Mouse (Mus musculus): ENCODE measurements around the gene Il18bp. TPM values are rescaled to one million over a fixed set of nuclear protein-coding genes. Genes with fewer than 3 reads are reported as not detected.

The Il18bp gene
- total RNA-seq, 1 experiment from 2014 or later: 12.2 TPM

DNA sequence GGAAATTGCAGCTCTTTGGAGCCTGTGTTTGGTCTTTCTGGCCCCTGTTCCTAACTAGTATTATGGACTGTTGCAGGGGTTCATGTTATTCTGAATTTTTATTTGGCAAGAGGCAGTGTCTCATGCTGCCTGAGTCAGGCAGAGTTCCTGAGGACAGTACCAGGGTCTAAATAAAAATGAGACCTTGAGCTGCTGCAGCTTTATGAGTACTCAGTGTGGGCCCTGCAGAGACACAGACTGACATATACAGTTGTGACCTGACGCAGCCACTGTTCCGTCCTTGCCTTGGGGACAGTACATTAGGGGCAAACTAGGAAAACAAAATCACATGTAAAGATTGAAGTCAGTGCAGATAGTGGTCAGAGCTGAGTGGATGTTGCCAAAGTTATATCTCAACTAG, 3.5 kb downstream of the Il18bp start:
- no peak for ATAC-seq (ENCODE audit: extremely low read depth, insufficient number of reproducible peaks, low FRiP score, poor library complexity, severe bottlenecking)

DNA sequence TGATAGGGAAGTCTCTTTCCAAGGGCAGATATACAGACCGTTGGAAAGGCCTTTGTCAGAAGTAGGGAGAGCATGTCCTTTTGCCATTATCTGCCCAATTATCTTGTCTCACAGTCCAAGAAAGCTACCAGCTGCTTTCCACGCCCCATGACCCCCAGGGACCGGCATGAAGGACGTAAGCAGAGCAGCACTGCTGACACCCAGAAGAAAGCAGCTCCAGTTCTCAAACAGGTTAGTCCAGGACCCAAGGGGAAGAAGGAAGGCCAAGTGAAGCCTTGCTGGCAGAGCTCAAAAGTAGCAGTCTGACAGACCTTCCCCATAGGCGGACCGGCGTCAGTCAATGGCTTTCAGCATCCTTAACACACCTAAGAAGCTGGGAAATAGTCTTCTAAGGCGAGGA, 5.1 kb downstream of the Il18bp start:
- ATAC-seq (ENCODE audit: extremely low read depth, insufficient number of reproducible peaks, low FRiP score, poor library complexity, severe bottlenecking): no peak

DNA sequence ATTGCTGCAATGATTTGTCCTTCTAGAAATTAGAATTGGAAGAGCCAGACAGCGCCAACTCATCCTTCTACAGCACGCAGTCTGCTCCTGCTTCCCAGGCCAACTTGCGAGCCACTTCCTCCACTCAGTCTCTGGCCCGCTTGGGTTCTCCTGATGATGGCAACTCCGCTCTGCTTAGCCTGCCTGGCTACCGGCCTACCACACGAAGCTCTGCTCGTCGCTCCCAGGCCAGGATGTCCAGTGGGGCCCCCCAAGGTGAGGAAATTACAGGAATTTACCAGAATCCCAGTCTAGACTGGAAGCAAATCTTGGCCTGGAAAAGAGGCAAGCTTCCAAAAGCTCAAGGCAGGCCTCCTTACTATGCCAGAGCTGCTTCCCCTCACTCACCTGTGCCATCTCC, 6.6 kb downstream of the Il18bp start:
- no peak for ATAC-seq (ENCODE audit: extremely low read depth, insufficient number of reproducible peaks, low FRiP score, poor library complexity, severe bottlenecking)

DNA sequence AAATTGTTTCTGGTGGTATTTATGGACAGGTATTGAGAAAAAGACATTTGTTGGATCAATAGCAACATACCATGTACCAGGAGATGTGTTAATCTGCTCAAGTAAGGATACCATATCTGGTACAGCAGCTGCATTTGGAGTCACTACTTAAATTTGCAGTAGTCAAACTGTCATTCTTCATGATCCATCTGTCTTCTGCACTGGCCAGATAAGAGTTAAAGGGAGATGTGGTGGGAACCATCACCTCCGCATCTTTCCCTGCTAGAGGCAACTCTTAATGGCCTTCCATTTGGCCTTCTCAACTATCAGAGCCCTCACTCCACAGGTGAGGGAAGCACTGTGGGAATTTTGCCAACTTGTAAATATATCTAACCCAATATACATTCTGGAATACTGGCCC, 12.0 kb downstream of the Il18bp start:
- ATAC-seq (ENCODE audit: extremely low read depth, insufficient number of reproducible peaks, low FRiP score, poor library complexity, severe bottlenecking): no peak

DNA sequence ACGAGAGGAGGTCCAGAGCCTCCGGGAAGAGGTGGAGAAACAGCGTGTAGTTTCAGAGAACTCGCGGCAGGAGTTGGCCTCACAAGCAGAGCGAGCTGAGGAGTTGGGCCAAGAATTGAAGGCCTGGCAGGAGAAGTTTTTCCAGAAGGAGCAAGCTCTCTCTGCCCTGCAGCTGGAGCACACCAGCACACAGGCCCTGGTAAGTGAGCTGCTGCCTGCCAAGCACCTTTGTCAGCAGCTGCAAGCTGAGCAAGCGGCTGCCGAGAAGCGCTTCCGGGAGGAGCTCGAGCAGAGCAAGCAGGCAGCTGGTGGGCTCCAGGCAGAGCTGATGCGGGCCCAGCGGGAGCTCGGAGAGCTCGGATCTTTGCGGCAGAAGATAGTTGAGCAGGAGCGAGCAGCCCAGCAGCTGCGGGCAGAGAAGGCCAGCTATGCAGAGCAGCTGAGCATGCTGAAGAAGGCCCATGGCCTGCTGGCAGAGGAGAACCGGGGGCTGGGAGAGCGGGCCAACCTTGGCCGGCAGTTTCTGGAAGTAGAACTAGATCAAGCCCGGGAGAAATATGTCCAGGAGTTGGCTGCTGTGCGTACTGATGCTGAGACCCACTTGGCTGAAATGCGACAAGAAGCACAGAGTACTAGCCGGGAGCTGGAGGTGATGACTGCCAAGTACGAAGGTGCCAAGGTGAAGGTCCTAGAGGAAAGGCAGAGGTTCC, 17.4 kb downstream of the Il18bp start:
- ATAC-seq (ENCODE audit: extremely low read depth, insufficient number of reproducible peaks, low FRiP score, poor library complexity, severe bottlenecking): no peak

DNA sequence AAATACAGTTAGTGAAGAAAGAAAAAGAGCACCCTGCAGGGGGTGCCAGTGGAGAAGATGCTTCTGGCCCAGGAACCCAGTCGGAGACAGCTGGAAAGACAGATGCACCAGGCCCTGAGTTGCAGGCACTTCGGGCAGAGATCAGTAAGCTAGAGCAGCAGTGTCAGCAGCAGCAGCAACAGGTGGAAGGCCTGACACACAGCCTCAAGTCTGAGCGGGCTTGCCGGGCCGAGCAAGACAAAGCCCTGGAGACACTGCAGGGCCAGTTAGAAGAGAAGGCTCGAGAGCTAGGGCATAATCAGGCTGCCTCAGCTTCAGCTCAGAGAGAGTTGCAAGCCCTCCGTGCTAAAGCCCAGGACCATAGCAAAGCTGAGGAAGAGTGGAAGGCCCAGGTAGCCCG, 18.2 kb downstream of the Il18bp start:
- ATAC-seq (ENCODE audit: extremely low read depth, insufficient number of reproducible peaks, low FRiP score, poor library complexity, severe bottlenecking): no peak

DNA sequence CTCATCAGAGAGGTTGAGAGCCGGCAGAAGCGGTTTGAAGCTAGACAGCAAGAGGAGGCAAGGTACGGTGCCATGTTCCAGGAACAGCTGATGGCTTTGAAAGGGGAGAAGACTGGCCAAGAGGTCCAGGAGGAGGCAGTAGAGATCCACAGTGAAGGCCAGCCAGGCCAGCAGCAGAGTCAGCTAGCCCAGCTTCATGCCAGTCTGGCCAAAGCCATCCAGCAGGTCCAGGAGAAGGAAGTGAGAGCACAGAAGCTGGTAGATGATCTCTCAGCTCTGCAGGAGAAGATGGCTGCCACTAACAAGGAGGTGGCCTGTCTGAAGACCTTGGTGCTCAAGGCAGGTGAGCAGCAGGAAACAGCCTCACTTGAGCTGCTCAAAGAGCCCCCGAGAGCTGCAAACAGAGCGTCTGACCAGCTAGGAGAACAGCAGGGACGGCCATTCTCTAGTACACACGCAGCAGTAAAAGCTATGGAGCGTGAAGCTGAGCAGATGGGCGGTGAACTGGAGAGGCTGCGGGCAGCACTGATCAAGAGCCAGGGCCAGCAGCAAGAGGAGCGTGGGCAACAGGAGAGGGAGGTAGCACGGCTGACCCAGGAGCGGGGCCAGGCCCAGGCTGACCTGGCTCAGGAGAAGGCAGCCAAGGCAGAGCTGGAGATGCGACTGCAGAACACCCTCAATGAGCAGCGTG, 18.9 kb downstream of the Il18bp start:
- no peak for ATAC-seq (ENCODE audit: extremely low read depth, insufficient number of reproducible peaks, low FRiP score, poor library complexity, severe bottlenecking)

DNA sequence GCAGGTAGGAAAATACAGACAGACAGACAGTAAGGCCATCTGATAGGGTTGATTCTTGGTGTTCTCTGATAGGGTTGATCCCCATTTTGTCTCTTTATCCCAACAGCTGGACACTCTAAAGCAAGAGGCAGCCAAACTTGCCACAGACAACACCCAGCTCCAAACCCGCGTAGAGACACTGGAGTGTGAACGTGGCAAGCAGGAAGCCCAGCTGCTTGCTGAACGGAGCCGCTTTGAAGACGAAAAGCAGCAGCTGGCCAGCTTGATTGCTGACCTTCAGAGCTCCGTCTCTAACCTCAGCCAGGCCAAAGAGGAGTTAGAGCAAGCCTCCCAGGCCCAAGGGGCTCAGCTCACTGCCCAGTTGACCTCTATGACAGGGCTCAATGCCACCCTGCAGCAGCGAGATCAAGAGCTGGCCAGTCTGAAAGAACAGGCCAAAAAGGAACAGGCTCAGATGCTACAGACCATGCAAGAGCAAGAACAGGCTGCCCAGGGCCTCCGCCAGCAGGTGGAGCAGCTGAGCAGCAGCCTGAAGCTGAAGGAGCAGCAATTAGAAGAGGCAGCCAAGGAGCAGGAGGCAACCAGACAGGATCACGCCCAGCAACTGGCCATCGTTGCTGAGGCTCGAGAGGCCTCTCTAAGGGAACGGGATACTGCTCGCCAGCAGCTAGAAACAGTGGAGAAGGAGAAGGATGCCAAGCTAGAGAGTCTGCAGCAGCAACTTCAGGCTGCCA, 20.1 kb downstream of the Il18bp start:
- ATAC-seq (ENCODE audit: extremely low read depth, insufficient number of reproducible peaks, low FRiP score, poor library complexity, severe bottlenecking): peak; percentile 71

DNA sequence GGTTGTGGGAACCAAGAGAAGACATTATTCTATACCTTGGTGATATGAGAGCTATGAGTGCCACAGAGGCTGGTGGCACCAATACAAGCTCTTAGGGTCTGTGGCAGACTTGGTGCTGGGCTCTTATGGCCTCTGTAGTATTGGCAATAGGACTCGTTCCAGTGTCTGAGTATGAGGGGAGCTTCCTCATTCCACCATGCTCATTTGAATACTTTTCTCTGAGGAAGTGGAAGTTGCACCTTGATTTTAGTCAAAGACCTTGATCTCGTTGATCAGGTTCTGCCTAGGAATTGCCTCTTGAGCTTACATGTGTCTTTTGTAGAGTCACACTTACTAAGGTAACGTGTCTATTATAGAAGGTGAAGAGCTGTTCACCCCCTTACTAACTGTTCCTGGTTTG, 24.2 kb downstream of the Il18bp start:
- peak; percentile 55; the same call in 1 of the 2 replicates for ATAC-seq (ENCODE audit: extremely low read depth, insufficient number of reproducible peaks, low FRiP score, poor library complexity, severe bottlenecking)

DNA sequence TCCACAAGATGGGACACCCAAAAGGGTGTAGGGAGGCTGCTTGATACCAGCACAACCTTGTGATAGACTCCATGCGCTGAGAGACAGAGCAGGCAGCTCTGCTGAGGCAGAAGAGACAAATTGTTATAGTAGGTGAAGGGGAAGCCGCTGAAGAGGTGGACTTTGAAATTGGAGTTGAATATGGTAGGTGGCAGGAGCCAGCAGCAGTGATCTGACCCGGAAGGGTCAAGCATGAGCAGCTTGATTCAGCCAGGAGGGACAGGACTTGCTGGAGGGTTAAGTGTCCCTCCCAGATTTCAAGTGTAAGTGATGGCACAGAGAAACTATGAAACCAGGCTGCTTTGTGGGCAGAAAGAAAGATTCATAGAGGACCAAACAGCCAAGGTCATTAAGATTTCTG, 33.4 kb downstream of the Il18bp start:
- no peak for ATAC-seq (ENCODE audit: extremely low read depth, insufficient number of reproducible peaks, low FRiP score, poor library complexity, severe bottlenecking)

DNA sequence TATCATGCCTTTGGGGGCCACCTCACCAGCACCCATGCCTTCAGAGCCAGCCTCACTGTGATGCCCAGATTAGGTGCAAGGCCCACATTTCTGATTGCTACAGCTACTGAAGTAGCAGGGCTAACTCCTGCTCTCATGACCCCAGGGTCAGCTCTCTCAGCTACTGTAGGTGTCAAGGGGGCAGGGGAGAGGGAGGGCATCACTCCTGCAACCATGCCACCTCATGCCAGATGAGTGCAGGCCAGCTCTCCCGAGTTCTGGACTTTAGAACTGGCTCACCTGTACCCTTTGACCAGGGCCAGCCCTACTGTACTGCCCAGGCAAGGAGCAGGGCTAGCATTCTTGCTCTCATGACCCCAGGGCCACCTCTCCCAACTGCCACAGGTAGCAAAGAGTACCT, 35.8 kb downstream of the Il18bp start:
- no peak for ATAC-seq (ENCODE audit: extremely low read depth, insufficient number of reproducible peaks, low FRiP score, poor library complexity, severe bottlenecking)

DNA sequence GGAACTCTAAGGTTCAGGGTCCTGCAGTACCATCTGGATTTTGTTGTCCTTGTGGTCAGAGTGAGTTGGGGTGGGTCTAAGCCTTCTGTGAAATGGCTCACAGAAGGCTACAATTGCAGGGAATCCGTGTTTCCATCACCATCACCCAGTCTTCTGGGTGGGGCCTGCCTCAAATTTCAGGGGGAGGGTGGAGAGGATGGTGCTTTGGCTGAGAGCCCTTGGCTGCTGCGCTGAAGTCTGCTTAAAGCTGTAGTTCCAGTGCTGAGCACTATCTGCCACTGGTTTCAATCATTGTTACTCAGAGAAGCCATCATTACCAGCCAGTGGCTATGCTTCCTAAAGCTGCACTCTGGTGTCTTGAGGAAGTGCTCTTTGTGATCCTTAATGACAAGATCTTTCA, 44.0 kb downstream of the Il18bp start:
- ATAC-seq (ENCODE audit: extremely low read depth, insufficient number of reproducible peaks, low FRiP score, poor library complexity, severe bottlenecking): no peak

DNA sequence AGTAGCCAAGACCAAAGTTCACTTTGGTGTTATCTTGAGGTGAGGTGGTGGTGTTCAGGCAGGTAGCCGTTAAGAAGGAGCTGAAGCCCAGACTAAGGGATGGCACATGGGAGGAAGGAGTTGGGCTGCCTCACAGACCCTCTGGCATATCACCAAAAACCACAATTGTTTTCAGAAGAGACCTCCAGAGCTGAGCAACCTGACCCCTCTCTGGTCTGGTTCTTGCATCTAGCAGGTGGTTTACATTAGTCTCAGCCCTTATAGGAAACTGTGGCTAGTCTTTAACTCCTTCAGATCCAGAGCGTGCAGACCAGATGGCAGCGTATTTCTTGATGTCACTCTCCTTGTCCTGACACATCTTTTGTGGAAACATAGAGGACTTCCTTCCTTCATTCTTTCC, 44.8 kb downstream of the Il18bp start:
- no peak for ATAC-seq (ENCODE audit: extremely low read depth, insufficient number of reproducible peaks, low FRiP score, poor library complexity, severe bottlenecking)

DNA sequence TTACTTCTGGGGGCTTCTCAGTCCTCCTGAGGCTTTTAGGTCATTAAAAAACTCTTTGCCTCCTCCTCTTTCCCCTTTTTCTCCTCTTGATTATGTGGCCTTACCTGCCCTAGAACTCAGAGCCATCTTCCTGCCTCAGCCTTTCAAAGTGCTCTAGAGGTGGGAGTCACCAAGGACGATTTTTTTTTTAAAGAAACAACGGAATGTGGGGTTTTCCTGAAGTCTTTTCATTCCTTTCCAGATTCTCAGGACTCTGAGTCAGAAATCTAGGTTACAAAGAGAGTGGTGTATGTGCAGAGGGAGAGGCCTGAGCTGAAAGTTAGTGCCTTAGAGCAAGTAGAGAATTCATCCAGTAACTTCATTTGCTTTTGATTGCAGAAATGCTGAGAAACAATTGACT, 46.8 kb downstream of the Il18bp start:
- ATAC-seq (ENCODE audit: extremely low read depth, insufficient number of reproducible peaks, low FRiP score, poor library complexity, severe bottlenecking): no peak

DNA sequence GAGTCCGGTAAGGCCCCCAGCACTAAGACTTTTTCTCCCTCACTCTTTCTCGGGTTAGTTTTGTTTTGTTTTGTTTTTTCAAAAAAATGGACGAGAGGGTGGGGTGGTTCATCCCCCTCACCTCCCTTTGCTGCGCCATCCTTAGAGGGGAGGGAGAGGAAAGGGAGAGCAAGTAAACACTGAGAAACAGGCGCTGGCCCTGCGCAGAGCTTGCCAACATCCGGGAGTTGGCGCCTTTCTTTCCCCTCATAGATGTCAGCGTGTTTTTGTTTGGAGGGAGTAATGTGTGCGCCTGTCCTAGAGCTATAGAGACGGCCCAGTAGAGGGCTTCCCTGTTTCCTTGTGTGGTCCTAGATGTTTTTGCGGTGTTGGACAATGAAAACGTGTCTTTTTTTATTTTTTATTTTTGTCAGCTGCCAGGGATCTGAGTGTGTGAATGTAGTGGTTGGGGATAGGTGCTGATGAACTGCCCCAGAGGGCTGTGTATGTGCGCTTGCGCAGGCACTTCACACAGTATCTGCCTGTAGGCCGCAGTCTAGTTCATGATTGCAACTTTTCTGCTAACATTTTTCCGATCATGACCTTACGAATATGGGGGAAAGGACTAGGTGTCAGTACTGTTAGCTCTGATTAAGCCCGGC, 47.5 kb downstream of the Il18bp start:
- peak; percentile 37; the same call in 1 of the 2 replicates for ATAC-seq (ENCODE audit: extremely low read depth, insufficient number of reproducible peaks, low FRiP score, poor library complexity, severe bottlenecking)

DNA sequence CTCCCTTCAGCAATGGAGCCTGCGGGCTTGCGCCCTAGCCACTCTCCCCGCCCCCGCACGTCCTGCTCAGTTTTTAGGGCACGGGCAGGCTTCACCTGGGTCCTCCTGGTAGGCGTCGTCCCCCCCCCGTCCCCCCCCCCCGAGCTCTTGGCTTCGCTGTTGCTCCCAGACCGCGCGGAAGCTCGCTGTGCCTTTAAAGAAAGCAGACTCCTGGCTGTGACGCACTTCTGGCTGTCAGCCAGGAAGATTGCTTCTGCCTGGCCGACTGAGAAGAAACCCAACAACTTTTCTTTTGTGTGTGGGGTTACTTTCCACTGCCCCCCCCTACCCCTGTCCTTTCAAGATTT, 48.1 kb downstream of the Il18bp start:
- peak; percentile 44 for ATAC-seq (ENCODE audit: extremely low read depth, insufficient number of reproducible peaks, low FRiP score, poor library complexity, severe bottlenecking)

DNA sequence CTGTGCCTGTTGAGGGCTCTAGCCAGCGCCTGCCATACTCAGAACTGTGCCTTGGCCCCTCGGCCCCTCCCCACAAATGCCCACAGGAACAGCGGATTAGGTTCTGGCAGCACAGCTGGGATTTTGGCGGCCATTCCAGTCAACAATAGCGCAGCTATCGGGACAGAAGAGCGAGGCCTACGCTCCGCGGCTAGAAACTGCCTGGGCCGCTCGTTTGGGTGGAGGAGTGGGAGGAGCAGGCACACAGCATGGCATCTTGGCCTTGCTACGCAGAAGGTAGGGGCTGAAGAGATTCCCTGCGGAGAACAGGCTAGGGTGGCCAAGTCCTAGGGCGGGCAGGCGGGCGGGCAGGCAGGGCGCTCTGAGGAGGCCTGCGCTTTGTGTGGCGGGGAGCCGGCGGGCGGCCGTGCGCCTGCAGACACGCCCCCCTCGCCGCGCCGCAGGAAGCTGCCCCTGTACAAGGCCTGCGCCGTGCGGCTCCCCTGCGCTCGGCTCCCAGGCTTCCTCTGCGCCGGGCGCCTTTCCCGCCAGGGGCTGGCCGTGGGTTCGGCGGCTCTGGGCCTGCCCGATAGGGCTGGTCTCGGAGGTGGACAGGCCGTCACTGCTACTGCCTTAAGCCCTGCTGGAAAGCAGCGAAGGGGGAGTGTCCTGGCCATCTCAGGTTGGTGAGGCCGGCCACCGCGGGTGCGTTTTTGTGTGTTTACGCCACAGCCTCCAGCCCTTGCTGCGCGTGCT, 48.6 kb downstream of the Il18bp start:
- peak; percentile 43 for ATAC-seq (ENCODE audit: extremely low read depth, insufficient number of reproducible peaks, low FRiP score, poor library complexity, severe bottlenecking)

DNA sequence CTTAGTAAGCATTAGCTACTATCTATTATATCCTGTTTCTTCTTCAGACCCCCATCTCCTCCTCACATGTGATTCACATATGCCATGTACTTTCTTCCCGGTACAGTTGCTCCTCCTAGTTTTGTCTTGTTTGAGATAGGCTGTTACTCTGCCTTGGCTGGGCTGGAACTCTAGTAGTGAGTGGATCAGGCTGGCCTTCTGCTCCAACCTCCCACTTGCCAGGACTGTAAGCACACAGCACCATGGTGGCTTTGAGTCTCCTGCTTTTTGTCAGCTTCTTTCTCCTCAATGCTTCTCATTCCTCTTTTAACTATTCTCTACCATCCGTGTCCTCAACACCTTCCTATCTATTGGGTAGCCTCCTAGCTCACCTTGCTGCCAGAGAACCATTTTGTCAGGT, 49.7 kb downstream of the Il18bp start:
- no peak for ATAC-seq (ENCODE audit: extremely low read depth, insufficient number of reproducible peaks, low FRiP score, poor library complexity, severe bottlenecking)

DNA sequence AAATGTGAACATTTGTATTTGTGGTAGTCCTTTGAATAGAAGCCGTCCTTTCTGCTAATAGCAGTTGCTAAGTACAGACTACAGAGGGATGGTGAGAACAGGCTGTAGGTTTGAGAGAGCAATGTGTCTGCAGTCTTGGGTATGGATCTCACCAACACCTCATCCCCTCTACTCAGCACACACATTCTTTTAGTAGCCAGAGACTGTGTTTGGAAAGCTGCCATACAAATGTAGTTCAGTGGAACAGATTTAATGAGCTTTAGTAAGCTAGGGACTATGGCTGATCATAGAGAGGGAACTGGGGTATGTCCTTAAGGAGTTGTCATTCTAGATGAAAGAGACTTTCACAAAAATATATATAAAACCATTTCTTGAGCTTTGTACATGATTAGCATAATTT, 51.2 kb downstream of the Il18bp start:
- no peak for ATAC-seq (ENCODE audit: extremely low read depth, insufficient number of reproducible peaks, low FRiP score, poor library complexity, severe bottlenecking)

Measured in neutrophil, adult 5-6 weeks (primary cell).